Mouse (Mus musculus) spleen, adult 12 weeks (tissue): ENCODE data around the gene Asb2.
A peak's percentile ranks its signal among the peaks of the same experiment; 100 is the strongest.

Experiments
- DNase-seq: peaks from one replicate; pipeline ENCODE4 v3.0.0; 2022; ENCODE audit warnings: low spot score

The Asb2 gene

GRCm38 (mm10) chr12:103355746-103356414 lies at the start of gene Asb2:
Gene Asb2, minus strand, starts transcription at chr12:103356001.
- DNase-seq, result no peak

GRCm38 (mm10) chr12:103404131-103404530 lies 48.3 kb upstream of the Asb2 start:
- DNase-seq, result no peak

GRCm38 (mm10) chr12:103396751-103397150 lies 41.0 kb upstream of the Asb2 start:
- DNase-seq, result no peak

GRCm38 (mm10) chr12:103395486-103396275 lies 39.9 kb upstream of the Asb2 start:
- DNase-seq, result no peak

GRCm38 (mm10) chr12:103393528-103393927 lies 37.7 kb upstream of the Asb2 start:
- peak; percentile 47 for DNase-seq

- DNase-seq, result no peak
Measured at GRCm38 (mm10) chr12:103391098-103391497, 35.3 kb upstream of the Asb2 start.

GRCm38 (mm10) chr12:103389982-103390381 lies 34.2 kb upstream of the Asb2 start:
- no peak for DNase-seq

- peak; percentile 41 for DNase-seq
Measured at GRCm38 (mm10) chr12:103389348-103389727, 33.5 kb upstream of the Asb2 start.

- peak; percentile 87 for DNase-seq
Measured at GRCm38 (mm10) chr12:103388505-103389347, 32.9 kb upstream of the Asb2 start, which contains the start of gene Otub2. Gene Otub2, plus strand, starts transcription at chr12:103388682.

- no peak for DNase-seq
Measured at GRCm38 (mm10) chr12:103380226-103380625, 24.4 kb upstream of the Asb2 start.

- DNase-seq, result no peak
Measured at GRCm38 (mm10) chr12:103376774-103377173, 21.0 kb upstream of the Asb2 start.

GRCm38 (mm10) chr12:103376124-103376523 lies 20.3 kb upstream of the Asb2 start:
- DNase-seq, result no peak

- no peak for DNase-seq
Measured at GRCm38 (mm10) chr12:103373530-103374236, 17.9 kb upstream of the Asb2 start.

- DNase-seq, result peak; percentile 41
Measured at GRCm38 (mm10) chr12:103371711-103372110, 15.9 kb upstream of the Asb2 start.

- no peak for DNase-seq
Measured at GRCm38 (mm10) chr12:103370861-103371260, 15.1 kb upstream of the Asb2 start.

- DNase-seq, result no peak
Measured at GRCm38 (mm10) chr12:103368777-103369176, 13.0 kb upstream of the Asb2 start.

GRCm38 (mm10) chr12:103368326-103368669 lies 12.5 kb upstream of the Asb2 start:
- no peak for DNase-seq

- DNase-seq, result peak; percentile 51
Measured at GRCm38 (mm10) chr12:103367620-103368325, 12.0 kb upstream of the Asb2 start.

GRCm38 (mm10) chr12:103367171-103367570 lies 11.4 kb upstream of the Asb2 start:
- DNase-seq, result no peak

- no peak for DNase-seq
Measured at GRCm38 (mm10) chr12:103362336-103362735, 6.5 kb upstream of the Asb2 start.
